Mouse (Mus musculus): Measurements from ENCODE around the gene Muc4.

The Muc4 gene

DNA sequence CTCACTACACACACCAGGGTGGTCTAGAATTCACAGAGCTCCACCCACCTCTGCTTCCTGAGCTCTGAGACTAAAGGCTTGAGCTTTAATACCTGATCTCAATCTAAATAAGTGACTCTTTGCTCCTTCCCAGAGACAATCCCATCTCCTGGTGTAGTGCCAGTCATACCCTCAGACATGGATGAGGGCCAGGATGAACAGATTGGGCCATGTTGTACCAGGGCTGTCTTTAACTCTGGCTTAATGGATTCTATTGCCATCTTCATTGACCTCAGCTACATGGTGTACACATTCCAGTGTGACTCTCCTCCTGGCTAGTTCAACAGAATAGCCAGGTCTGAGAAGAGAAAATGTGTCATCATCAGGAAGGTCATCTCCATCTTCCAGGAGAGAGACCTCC lies 9.2 kb upstream of the Muc4 start:
- no peak for DNase-seq (ENCODE audit: inconsistent ontology term)

DNA sequence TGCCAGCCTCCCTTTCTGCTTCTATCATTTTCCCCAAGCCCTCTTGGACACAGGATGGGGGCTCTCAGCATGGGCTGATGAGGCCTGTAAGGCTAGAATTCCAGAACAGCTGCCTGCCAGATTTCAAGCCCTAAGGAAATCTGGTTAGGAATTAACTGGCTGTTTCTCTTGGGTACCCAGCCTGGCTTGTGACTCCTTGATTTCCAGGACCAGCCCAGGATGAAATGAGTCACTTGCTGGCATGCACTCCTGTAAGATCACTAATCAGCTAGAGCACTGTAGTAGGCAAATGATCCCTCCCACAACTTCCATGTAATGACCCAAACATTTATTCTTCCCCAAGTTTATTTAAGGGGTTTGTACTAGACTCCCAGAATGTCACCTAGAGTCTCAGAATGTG lies 7.4 kb upstream of the Muc4 start:
- peak; percentile 43 for DNase-seq (ENCODE audit: inconsistent ontology term)

DNA sequence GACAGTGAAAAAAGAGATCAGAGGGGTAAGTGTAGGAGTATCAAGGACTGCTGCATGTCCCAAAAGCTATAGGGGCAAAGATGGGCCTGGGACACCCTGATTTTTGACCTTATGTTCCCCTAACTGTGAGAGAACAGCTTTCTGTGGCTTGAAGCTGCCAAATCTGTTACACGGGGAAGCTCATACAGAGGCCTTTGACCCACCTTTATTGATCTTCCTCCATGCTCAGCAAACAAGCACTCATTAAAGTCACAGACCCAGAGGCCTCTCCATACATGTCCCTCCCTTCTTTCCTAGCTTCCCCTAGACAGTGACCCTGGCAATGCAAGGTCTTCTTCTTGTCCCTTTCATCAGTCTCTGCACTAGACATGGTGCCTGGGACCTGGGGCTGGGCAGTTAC lies 7.0 kb upstream of the Muc4 start:
- DNase-seq (ENCODE audit: inconsistent ontology term) = no peak

DNA sequence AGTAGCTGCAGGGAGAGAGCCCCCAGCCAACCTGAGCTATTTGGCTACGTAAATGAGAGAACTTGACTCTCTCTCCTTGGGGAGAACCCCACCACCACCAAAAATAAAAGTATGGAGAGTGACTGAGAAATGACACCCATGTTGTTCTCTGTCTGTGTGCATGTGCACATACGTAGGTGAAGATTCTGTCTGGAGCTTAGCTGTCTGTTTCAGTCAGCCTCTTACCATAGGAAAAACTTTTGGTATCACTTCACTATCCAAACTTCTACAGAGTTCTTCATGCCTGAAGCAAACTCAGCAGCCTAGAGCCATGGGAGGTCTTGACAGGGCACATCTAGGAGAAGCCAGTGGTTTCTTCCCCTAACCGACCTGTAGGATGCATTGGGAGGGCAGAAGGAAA lies 2.5 kb upstream of the Muc4 start:
- no peak for DNase-seq (ENCODE audit: inconsistent ontology term)

DNA sequence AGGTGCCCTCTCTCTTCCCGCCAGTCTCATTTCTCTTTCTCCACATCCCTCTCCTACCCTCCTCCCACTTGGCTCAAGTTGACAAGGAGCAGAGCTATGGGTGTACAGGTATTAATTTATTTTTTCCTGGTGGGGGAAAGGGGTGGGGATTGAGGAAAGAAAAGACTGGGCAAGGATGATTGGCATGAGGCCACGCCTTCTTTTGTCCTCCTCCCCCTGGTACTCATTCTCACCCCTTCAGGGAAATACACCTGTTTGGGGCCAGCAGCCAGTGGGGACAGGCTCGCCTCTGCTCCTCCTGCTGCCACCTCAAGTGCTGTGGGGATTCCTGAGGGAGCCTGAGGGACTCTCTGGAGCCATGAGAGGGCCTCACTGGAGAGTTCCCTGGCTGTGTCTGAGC lies 336 bp downstream of the Muc4 start:
- DNase-seq (ENCODE audit: inconsistent ontology term) = no peak

DNA sequence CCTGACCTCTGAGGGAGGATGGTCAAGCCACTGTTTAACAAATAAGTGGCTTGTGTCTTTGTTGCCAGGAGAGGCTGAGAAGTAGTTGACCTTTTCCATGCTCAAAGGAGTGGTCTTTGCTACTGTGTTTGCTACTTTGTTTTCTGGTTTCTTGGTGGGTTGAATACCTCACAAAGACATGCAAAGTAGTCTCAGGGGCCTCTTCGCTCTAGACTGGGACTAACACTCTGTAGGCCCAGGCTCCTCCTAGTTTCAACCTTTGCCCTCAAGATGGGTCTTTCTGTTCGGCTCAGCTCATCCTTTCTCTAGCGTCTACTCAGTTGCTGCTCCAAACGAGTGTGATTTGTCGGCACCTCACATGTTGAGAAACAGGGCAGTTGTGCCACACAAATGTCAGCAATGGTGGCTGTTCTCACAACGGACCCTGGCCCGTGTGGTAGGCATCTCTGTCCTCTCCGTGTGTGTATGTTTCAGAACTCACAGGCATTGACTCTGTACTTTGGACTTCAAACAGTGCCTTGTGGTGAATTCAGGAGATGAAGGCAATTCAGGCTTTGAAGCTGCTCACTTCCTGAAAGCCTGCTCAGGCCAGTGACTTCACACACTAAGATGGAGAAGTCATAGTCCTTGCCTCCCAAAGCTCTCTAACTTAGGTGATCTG lies 4.4 kb downstream of the Muc4 start:
- no peak for DNase-seq (ENCODE audit: inconsistent ontology term)

DNA sequence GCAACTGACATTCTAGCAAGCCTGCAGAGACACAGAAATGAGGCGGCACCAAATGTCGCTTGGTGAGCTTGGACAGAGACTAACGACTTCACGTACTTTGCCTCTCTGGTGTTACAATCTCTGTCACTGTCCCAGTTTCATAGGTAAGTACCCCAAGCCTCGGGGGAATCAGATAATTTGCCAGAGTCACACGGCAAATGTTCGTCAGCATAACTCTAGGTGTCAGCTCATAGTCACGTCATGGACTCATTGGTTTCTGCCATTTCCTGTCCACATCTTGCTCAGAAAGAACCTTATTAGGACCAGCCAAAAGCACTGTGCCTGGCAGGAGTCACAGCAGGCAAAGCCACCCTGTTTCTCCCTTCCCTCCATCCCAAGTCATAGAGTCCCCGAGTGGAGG lies 5.7 kb downstream of the Muc4 start:
- no peak for DNase-seq (ENCODE audit: inconsistent ontology term)

DNA sequence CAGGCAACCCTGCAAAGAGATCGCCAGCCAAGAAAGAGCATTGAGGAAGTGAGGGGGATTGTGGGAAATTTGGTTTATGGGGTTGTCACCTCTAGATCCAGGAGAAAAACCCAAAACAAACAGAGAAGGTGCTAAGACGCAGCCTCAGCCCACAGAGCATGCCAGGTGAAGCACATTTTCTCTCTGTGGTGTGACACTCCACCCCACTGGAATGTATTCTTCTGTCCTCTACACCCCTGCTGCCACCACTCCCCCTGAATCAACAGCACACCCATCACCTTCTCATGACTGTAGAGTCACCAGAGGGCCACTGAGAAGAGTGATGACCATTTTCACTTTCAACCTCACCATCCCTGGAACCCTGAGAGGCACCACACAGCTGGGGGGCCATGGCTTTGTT lies 7.0 kb downstream of the Muc4 start:
- no peak for DNase-seq (ENCODE audit: inconsistent ontology term)

DNA sequence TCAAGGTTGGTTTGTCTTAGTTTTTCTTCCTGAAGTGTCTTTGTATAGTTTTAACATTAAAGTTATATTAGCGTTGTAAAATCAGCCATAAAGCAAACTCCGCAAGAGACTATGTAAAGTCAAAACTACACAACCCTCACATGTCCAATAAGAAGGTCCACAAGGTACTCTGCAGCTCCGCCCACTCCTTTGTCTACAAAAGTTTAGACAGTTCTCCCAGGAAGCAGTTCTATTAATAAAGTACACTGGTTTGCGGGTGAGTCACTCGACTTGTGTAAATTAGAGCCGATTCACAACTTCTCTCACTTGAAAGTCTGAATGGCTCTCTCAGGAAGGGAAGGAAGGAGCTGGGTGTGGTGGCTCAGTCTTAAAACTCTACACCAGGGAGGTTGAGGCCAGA lies 10.2 kb downstream of the Muc4 start:
- no peak for DNase-seq (ENCODE audit: inconsistent ontology term)

DNA sequence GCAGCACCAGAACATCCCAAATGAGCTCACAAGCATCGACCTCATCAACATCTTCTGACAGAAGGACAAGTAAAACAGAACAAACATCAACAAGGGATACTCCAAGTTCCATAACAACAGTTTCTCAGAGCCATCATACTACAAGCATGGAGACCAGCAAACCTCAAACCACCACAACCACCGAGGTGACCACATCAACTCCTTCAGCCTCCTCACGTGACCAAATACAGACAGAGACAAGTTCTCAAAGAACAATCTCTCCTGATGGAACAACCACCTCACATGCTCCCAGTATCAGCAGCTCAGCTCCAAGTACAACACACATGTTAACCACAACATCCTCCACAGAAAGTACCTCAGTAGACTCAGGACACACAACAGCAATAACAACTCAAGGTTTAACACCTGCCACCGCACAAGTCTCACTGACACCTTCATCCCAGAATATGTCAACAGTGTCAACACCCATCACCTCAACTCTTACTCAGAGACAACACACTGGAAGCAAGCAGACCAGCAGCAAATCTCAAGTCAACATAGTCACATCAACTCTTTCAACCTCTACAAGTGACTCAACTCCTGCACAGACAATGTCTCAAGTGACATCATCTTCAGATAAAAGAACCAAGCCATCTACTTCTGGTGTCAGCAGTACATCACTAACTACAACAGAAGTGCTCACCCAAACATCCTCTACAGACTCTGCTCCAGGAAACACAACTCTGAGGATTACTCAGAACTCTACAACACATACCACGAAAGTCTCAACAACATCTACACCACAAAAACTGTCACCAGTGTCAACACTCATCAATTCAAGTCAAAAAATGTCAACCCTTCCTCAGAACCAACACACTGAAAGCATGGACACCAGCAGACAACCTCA lies 14.8 kb downstream of the Muc4 start:
- DNase-seq (ENCODE audit: inconsistent ontology term) = no peak

DNA sequence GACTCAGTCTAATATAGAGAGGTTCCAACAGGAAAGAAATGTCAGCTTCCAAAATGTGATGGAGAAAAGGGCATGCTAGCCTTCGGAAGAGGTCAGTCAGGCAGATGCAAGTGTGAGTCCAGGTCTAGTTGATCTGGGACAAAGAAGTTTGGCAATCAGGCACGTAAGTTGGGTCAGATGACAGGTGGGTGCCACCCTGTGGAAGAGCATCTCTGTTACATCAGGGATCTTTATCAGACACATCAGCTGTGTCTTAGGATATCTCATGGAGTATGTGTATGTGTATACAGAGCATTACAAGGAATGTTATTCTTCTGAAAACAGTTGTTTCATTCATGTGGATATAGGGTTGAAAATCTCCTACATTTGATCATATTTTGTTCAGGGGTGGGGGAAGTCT lies 28.9 kb downstream of the Muc4 start:
- DNase-seq (ENCODE audit: inconsistent ontology term) = no peak

DNA sequence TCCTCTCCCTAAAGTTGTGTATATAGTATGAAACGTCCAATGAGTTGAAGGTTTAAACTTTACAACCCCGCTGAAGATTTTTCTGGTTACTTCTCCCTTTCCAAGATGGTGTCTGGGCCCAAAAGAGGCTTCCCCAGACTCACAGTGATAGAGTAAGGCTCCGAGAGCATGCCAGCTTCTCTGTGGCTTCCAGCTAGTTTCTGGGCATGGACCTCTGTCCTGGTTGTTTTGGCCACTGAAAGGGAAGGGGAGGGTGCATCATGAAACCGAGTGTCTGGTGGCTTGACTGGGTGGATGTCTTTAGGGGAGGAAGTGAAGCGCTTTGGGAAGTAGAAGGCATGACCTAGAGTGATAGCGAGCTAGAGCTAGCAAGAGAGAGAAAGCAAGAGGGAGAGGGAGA lies 29.3 kb downstream of the Muc4 start:
- no peak for DNase-seq (ENCODE audit: inconsistent ontology term)

DNA sequence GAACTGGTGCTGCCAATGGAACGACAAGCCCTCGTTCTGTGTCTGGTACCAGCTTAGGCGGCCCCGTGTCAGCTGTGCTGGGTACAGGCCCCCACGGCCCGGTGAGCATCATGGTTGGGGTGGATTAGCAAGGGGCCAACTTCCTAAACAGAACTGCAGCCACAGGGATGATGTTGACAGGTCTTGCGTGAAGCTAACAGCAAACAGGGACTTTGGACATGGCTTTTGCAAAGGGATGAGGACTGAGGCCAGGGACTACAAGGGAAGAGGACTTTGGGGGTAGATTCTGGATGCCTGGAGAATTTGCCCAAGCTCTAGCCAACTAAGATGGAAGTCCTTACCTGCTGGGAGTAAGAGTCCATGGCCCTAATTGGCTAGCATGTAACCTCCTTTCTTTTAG lies 31.2 kb downstream of the Muc4 start:
- DNase-seq (ENCODE audit: inconsistent ontology term) = no peak

DNA sequence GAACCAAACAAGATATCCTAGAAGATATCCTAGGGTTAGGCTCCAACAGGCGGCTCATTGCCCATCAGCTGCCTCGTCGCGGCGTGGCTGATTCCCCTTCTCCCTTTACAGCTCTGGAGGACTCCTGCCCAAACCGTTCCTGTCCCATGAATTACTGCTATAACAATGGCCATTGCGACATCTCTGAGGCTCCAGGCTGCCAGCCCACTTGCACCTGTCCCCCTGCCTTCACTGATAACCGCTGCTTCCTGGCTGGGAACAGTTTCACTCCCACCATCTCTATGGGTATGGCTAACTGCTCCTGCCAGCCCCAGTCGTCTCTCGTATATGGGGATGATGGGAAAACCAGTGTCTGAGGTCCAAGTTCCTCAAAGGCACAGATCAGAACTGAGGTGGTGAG lies 41.0 kb downstream of the Muc4 start:
- DNase-seq (ENCODE audit: inconsistent ontology term) = no peak

DNA sequence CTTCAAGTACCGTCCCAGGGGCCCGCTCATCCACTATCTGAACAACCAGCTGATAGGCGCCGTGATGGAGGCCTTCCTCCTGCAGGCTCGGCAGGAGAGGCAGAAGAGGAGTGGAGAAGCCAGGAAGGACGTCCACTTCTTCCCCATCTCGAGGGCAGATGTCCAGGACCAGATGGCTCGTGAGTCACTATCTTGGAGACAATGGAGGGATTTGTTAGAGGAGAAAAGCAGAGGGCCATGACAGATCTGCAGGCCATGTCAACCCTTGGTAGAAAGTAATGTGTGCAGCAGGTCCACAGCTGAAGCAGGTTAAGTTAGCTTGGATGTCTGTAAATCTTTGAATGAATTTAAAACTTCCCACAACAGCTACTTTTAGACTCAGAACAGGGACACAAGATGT lies 43.3 kb downstream of the Muc4 start:
- DNase-seq (ENCODE audit: inconsistent ontology term) = peak; percentile 46

DNA sequence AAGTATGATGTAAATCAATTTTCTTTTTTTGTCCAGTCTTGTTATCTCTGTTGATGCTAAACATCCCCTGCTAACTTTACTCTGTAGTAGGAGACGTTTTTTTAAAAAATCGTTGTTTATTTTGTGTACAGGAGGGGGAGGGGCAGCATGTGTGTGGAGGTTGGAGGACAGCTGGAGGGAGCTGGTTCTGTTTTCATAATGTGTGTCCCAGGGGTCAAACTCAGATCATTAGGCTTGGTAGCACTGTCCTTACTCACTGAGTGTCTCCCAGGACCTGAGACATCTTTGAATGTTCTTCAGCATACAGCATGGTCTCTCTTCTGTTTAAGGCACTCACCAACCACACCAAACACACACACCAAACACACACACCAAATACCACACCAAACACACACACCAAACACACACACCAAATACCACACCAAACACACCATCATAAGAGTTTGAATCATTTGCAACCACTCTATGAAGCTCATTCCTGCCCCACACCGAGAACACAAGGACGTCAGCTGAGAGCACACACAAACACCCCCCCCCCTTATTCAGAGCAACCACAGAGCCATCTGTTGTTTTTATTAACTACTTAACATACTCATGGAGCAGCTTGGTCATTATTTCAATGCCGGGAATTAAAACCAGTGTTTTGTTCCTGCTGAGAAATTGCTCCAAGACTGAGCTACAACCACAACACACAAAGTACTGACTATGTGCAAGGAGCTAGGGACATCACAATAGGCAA lies 47.8 kb downstream of the Muc4 start:
- no peak for DNase-seq (ENCODE audit: inconsistent ontology term)

DNA sequence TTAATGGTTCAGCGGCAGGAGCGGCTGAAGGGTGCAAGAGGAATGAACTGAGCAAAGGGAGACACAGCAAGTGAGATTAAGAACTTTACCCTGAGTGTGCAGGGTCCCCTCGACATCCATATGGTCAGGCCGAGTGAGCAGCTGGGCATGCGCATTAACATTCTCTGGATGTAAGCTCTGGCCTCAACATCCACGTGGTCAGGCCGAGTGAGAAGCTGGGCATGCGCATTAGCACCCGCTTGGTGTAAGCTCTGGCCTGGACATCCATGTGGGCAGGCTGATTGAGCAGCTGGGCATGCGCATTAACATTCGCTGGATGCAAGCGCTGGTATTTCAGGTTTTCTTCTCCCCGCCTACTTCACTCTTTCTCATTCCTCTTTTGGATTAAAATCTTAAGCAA lies 49.2 kb downstream of the Muc4 start:
- DNase-seq (ENCODE audit: inconsistent ontology term) = no peak

DNA sequence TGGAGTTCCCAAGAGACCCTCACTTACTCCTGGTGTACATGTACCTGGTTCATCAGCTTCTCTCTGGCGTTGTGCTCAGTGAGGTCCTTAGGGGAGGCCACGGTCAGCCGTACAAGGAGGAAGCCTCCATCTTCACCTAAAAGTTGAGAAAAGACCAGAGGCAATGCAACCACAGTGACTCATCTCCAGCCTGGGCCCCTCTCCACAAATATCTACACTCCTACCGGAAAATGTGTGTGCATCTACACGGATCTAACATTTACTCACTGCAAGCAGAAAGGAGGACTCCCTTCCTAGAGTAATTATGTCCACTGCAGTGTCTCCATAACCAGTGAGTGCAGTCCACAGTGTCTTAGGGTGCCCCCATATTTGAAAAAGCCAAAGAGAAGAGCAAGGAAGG lies 54.4 kb downstream of the Muc4 start:
- no peak for DNase-seq (ENCODE audit: inconsistent ontology term)

DNA sequence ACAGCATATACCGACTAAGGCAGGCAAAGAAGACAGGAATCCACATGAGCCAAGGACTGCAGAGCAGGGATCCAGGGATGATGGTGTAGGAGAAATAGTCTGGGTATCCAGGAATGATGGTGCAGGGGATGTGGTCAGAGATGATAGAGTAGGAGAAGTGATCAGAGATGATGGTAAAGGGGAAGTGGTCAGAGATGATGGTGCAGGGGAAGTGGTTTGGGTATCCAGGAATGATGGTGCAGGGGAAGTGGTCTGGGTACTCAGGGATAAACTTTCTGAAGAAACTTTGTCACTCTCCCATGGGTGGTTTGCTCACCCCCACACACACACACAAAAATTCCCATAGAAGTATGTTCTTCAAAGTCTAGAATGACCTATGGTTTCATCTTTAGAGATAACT lies 59.5 kb downstream of the Muc4 start:
- no peak for DNase-seq (ENCODE audit: inconsistent ontology term)

DNA sequence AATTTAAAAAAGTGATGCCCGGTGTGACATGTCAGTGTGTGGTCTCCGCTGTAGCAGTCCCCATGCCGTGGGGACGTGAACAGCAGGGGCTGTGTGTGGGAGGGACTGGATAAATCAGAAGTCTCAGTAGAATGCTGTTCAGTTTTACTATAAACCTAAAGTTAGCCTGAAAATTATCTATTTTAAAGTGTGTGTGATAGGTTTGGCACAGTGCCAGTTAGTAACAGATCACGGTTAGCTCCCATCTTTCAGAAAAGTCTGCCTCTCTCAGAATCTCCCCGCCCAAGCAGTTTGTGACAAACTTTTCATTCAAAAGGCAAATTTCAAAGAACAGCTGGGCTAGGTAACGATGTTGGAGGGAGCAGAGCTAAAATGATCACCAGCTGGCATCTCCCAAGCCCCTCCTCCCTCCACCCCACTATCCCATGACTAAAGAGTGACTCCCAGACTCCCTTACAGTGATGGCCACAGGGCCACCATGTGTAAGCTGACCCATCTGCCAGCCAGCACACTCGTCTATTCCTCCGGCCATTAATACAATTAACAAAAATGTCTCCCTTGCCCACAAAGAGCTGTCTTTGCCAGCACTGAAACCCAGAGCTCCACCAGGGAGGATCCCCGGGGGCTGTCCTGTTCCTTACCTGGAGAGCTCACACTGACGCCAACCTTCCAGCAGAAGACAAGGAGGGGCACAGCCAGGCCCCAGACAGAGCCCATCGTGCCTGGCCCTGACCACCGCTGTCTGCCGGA lies 61.2 kb downstream of the Muc4 start:
- DNase-seq (ENCODE audit: inconsistent ontology term) = peak; percentile 42

DNA sequence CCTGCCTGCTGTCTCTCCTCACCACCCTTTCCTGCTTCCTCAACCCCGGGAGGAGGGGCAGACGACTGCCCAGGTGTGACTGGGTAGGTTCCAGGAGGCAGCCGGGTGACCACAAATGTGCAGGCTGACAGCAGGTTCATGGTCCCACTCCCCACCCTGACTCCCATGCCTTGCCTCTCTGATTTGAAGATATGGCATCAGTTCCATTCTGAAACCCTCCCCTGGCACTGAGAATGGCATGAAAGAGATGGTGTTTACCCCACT lies 61.7 kb downstream of the Muc4 start, which contains the start of gene Muc20:
Gene Muc20, minus strand, starts transcription at position 10 of the 264 bp plus-strand sequence.
- no peak for DNase-seq (ENCODE audit: inconsistent ontology term)

DNA sequence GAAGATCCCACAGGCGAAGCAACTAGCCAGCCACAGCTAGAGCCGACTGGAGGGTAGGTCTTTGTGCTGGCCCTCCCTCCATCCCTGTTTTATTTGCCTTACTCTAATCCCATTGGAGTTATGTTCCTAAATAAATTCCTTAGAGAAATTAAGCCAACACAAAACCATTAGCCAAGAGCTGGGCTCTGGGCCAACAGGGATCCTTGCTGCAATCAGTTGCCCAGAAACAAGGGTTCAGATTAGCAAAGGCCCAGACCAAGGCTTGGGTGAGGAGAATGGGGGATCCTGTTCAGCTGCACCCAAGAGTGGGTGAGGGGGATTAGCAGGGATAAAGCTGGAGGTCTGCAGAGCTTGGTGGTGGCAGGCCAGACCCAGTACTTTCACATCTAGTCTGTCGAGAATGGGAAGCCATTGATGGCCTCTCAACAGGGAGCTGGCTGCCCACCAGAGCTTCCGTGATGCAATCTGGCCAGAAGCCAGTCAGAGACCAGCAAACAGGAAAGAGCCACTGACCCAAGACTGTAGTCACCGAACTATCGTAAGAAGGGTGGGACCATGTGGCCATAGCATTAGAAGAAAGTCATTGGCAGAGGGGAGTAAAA lies 67.7 kb downstream of the Muc4 start:
- DNase-seq (ENCODE audit: inconsistent ontology term) = peak; percentile 89
